12 mouse cellular contexts compared by ENCODE assay signal in the genomic region with DNA sequence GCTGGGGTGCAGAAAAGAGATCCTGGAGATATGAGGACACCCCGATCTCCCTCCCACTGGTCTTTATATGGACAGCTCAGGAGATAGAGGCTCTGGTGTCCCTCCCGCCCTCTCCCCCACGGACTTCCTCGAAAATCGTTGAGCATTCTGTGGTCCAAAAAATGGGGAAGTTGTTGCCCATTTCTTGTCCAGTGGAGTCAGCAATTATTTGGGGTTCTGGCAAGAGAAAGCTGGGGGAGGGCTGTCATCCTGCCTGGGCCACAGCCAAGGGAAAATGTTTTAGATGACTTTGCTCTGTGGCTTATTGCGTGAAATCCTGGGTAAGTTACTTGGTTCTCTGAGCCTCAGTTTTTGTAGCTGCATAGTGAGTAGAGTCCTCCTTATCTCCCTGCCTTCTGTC. TPM values are rescaled to one million over a fixed set of nuclear protein-coding genes. Genes with fewer than 3 reads are reported as not detected.
DNase-seq lines count a peak whose midpoint lies in the region; ATAC-seq lines count a peak whose summit lies in the region.
"Had no signal": no experiment of that assay in that cellular context is flagged by ENCODE, and none has a peak within 500 bp of the region (broad histone marks: within the 10 kb centered on the region; RNA-seq: fewer than 3 reads in every experiment).

A gene (minus strand): TSS at position 44 of the 400 bp plus-strand sequence.

- H3K4me1 ChIP-seq in liver, embryonic 12.5 days, result no peaks in the 10 kb centered on the region
- H3K4me1 ChIP-seq in liver, embryonic 15.5 days (replicated peaks), result no peaks in the 10 kb centered on the region
- H3K4me1 ChIP-seq: limb, embryonic 13.5 days had no signal

- H3K36me3 ChIP-seq in liver, embryonic 12.5 days, result no peaks in the 10 kb centered on the region
- no peaks in the 10 kb centered on the region for H3K36me3 ChIP-seq in liver, embryonic 15.5 days (replicated peaks)
- H3K36me3 ChIP-seq: limb, embryonic 13.5 days had no signal

- H3K27ac ChIP-seq in liver, embryonic 12.5 days, result no peak within 1 kb of the TSS
- H3K27ac ChIP-seq in liver, embryonic 15.5 days (replicated peaks), result no peak within 1 kb of the TSS
- H3K27ac ChIP-seq: limb, embryonic 13.5 days had no signal

- peak; percentile 21 for DNase-seq in gastrocnemius, adult 18-20 months (ENCODE audit: low spot score)
- DNase-seq in gastrocnemius, postnatal 10 days, result no peak
- peak; percentile 13 for DNase-seq in liver
- DNase-seq in gonadal fat pad, adult 2 months (ENCODE audit: low read depth), result no peak
- DNase-seq in frontal cortex, postnatal 25 days (ENCODE audit: low spot score in 2 of 2), result no peak
- DNase-seq: retina, postnatal 1 day; thymus, adult 2 months had no signal

- H3K9ac ChIP-seq in liver, embryonic 12.5 days, result no peak within 1 kb of the TSS
- no peak within 1 kb of the TSS for H3K9ac ChIP-seq in liver, embryonic 15.5 days
- H3K9ac ChIP-seq: limb, embryonic 13.5 days had no signal

- H3K4me2 ChIP-seq in liver, embryonic 12.5 days, result no peak within 1 kb of the TSS
- no peak within 1 kb of the TSS for H3K4me2 ChIP-seq in liver, embryonic 15.5 days
- H3K4me2 ChIP-seq: limb, embryonic 13.5 days had no signal

- H3K4me3 ChIP-seq in liver, embryonic 12.5 days, result no peak within 1 kb of the TSS
- no peak within 1 kb of the TSS for H3K4me3 ChIP-seq in liver, embryonic 15.5 days (replicated peaks)
- H3K4me3 ChIP-seq: limb, embryonic 13.5 days had no signal

- 34% methylated on average over 6 of the region's 6 CpGs for WGBS in liver, embryonic 12.5 days (ENCODE audit: insufficient replicate concordance)
- 27% methylated on average over 6 of the region's 6 CpGs for WGBS in liver, embryonic 15.5 days (ENCODE audit: insufficient replicate concordance)

- peaks cover 9% of the 10 kb centered on the region for H3K27me3 ChIP-seq in liver, embryonic 12.5 days (replicated peaks)
- H3K27me3 ChIP-seq in liver, embryonic 15.5 days, result no peaks in the 10 kb centered on the region; the same call in 1 of the 2 replicates

- ATAC-seq in liver, embryonic 12.5 days, result no peak
- no peak for ATAC-seq in liver, embryonic 15.5 days (ENCODE audit: insufficient read depth)
- ATAC-seq in activated CD4-positive, CD25-positive, alpha-beta regulatory T cell, adult 4 months, result no peak

- no peaks in the 10 kb centered on the region for H3K9me3 ChIP-seq in liver, embryonic 12.5 days (replicated peaks)
- no peaks in the 10 kb centered on the region for H3K9me3 ChIP-seq in liver, embryonic 15.5 days (replicated peaks)
- H3K9me3 ChIP-seq: limb, embryonic 13.5 days had no signal

RNA-seq across cellular contexts. Expression of the gene that starts here (rescaled TPM):
- 1 to 10 TPM in 1 of 2 experiments, under 1 TPM in 1; 0.32 to 1.4 TPM for total RNA-seq in gastrocnemius, adult 18-20 months (2021)
- 1 to 10 TPM; 1.7 to 3.2 TPM for total RNA-seq in gastrocnemius, postnatal 10 days (2021)
- 9.8 and 10.2 TPM in 2 replicates for polyA plus RNA-seq in liver, embryonic 12.5 days (2016; fragmentation: Nextera tagmentation; extraction: Ambion mirVana)
- polyA plus RNA-seq in gonadal fat pad, adult 2 months (2012; rRNA removed), result 10.5 and 12.6 TPM in 2 replicates
- polyA plus RNA-seq in liver, embryonic 15.5 days (2015; fragmentation: Nextera tagmentation; extraction: Ambion mirVana), result 15.4 and 20.1 TPM in 2 replicates
- polyA plus RNA-seq in activated CD4-positive, CD25-positive, alpha-beta regulatory T cell, adult 4 months (2017; shearing (Covaris generic)), result not detected
- total RNA-seq: ES-E14 had no signal

Comparison
In these comparisons a context has a peak if more than half of its experiments do, and no peak if none do; other contexts are left out.
1. RNA of the gene that starts here (polyA plus RNA-seq): 15.4 to 20.1 TPM in liver, embryonic 15.5 days, 10.5 to 12.6 TPM in gonadal fat pad, adult 2 months and 9.8 to 10.2 TPM in liver, embryonic 12.5 days; not detected in activated CD4-positive, CD25-positive, alpha-beta regulatory T cell, adult 4 months; every median in the first group is over 10 times any median in the second.
2. DNase-seq: peak in gastrocnemius, adult 18-20 months (single experiment) and liver (single experiment); none in gastrocnemius, postnatal 10 days (single experiment), gonadal fat pad, adult 2 months (single experiment) and frontal cortex, postnatal 25 days (0 of 2).